Mouse (Mus musculus) testis, adult 2 months (tissue): ENCODE results near the gene Fuz.

ENCODE experiments used
- CTCF ChIP-seq: fragments of 200-500 bp; IDR thresholded peaks from 2 replicates; pipeline ENCODE4 v1.5.1; 2012; ENCODE audit warnings: low read depth, mild to moderate bottlenecking, inconsistent platforms, low read length, moderate library complexity; ENCODE audit not compliant: control insufficient read depth, insufficient read depth, insufficient replicate concordance
- POLR2A ChIP-seq: fragments of 200-500 bp; IDR thresholded peaks from 2 replicates; pipeline ENCODE4 v1.6.1; 2012; ENCODE audit warnings: low read depth, mild to moderate bottlenecking, inconsistent platforms, low read length, moderate library complexity; ENCODE audit not compliant: control insufficient read depth

DNA sequence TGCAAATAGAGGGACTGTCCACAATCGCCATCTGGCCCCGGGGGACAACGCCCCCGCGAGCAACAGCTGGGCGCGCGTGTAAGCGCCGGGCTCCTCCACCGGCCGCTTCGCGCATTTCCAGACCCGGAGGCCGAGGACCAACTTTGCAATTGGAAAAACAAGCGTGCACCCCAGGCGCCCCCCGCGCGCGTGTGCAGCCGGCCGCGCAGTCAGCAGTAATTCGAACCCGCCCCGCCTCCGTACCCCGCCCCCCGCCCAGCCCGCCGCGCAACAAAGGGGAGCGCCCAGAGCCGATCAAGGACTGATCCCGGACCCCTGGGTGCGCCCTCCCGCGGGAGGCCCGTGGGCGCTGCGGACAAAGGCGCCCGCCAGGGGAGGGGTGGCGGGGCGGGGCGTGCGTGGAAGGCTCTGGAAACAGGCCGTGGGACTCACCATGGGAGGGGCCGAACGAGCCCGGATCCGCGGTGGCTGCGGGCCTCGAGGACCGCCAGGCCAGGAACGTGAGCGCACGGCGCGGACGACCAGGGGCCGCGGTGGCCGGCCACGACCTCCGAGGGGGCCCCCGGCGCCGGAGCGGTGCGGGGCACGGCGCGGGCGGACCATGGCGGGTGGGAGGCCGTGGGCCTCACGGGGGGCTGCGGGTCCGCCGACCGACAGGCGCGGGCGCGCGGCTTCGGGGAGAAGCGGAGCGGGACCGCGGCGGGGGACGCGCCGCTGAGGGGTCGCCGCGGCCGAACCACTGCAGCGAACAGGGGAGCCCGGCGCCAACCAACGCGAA lies 26.8 kb upstream of the Fuz start:
- TF ChIP-seq CTCF: no peak
- no peak; the same call in 1 of the 2 replicates for TF ChIP-seq POLR2A
